Mouse (Mus musculus): ENCODE measurements at regions not wholly inside any gene's neighbourhood (a gene's known extent, or its start where the extent isn't known, plus 50 kb on each side); places are given as distances from the start of the nearest gene placed in this dataset.

DNA sequence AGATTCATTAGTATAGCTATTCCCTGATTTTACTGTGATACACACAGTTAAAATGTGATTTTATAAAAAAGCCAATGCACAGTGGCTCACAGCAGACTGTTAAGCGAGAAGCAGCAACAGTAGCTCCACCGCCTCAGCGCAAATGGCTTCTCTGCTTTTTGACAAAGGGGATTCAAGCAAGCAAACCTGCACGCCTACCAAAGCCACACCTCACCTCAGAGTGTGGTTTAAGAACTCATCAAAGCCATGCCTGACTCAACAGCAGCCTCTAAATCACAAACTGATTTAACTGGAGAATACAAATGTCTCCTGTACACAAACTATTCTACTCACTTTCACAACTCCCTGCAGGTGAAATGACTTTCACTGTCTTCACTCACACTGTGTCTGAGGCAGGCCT is 704.5 kb downstream of the Car8 start:
- no peak overlapping the region for H3K27ac ChIP-seq (ENCODE audit: insufficient read depth, low read depth, low read length)
- H3K36me3 ChIP-seq (ENCODE audit: control insufficient read depth, insufficient read depth, low read length): no peaks in the 10 kb centered on the region
- WGBS: 91% methylated on average over 4 of the region's 4 CpGs
- DNase-seq: no peak
- H3K4me3 ChIP-seq (ENCODE audit: insufficient read depth, low read depth, low read length): no peak overlapping the region
- TF ChIP-seq CTCF (conservative IDR thresholded peaks at IDR 0.05; ENCODE audit: insufficient read depth, insufficient read length, low read depth, low read length) (no peak), POLR2A (IDR thresholded peaks at IDR 0.05; ENCODE audit: low read depth, low read length) (no peak)
- H3K4me1 ChIP-seq (ENCODE audit: control insufficient read depth, insufficient read depth, low read length): no peaks in the 10 kb centered on the region
- H3K27me3 ChIP-seq (replicated peaks; ENCODE audit: control insufficient read depth, insufficient read depth, low read length): no peaks in the 10 kb centered on the region

- Histone ChIP-seq H3K4me3 (ENCODE audit: insufficient read depth, low read depth, low read length) (no peak overlapping the region), H3K4me1 (ENCODE audit: control insufficient read depth, insufficient read depth, low read length) (no peaks in the 10 kb centered on the region), H3K27ac (ENCODE audit: insufficient read depth, low read depth, low read length) (no peak overlapping the region), H3K27me3 (replicated peaks; ENCODE audit: control insufficient read depth, insufficient read depth, low read length) (no peaks in the 10 kb centered on the region), H3K36me3 (ENCODE audit: control insufficient read depth, insufficient read depth, low read length) (no peaks in the 10 kb centered on the region)
- TF ChIP-seq POLR2A (IDR thresholded peaks at IDR 0.05; ENCODE audit: low read depth, low read length) (no peak), CTCF (conservative IDR thresholded peaks at IDR 0.05; ENCODE audit: insufficient read depth, insufficient read length, low read depth, low read length) (no peak)
- WGBS: 72% methylated on average over 2 of the region's 2 CpGs
- DNase-seq: no peak
Measured at GRCm38 (mm10) chr4:7527718-7528117, 711.1 kb downstream of the Car8 start.

GRCm38 (mm10) chr4:7513081-7513480 is 725.8 kb downstream of the Car8 start:
- H3K27ac ChIP-seq (ENCODE audit: insufficient read depth, low read depth, low read length): no peak overlapping the region
- 83% methylated on average over 1 of the region's 1 CpGs for WGBS
- TF ChIP-seq POLR2A (IDR thresholded peaks at IDR 0.05; ENCODE audit: low read depth, low read length) (no peak), CTCF (conservative IDR thresholded peaks at IDR 0.05; ENCODE audit: insufficient read depth, insufficient read length, low read depth, low read length) (no peak)
- H3K36me3 ChIP-seq (ENCODE audit: control insufficient read depth, insufficient read depth, low read length): no peaks in the 10 kb centered on the region
- H3K4me3 ChIP-seq (ENCODE audit: insufficient read depth, low read depth, low read length): no peak overlapping the region
- H3K27me3 ChIP-seq (replicated peaks; ENCODE audit: control insufficient read depth, insufficient read depth, low read length): no peaks in the 10 kb centered on the region
- H3K4me1 ChIP-seq (ENCODE audit: control insufficient read depth, insufficient read depth, low read length): no peaks in the 10 kb centered on the region
- DNase-seq: no peak

DNA sequence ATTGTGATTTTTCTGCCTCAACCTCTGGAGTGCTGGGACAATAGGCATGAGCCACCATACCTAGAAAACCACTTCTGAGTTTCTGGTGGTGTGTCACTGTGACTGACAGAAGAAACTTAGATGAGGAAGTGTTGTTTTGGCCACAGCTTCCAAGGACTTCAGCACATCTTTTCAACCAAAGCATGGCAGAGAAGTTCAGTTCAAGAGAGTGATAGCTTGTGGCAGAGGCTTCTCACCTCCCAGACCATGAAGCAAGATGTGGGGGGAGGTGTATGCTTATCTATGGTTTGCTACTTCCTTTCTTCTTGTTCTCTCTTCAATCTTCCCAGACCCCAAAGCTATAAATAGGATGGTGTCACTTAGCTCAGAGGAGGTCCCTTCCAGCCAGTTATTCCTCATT is 753.3 kb downstream of the Car8 start:
- H3K4me3 ChIP-seq (ENCODE audit: insufficient read depth, low read depth, low read length): no peak overlapping the region
- no peak for DNase-seq
- no peak overlapping the region for H3K27ac ChIP-seq (ENCODE audit: insufficient read depth, low read depth, low read length)
- no peaks in the 10 kb centered on the region for H3K36me3 ChIP-seq (ENCODE audit: control insufficient read depth, insufficient read depth, low read length)
- no peaks in the 10 kb centered on the region for H3K4me1 ChIP-seq (ENCODE audit: control insufficient read depth, insufficient read depth, low read length)
- TF ChIP-seq CTCF (conservative IDR thresholded peaks at IDR 0.05; ENCODE audit: insufficient read depth, insufficient read length, low read depth, low read length) (no peak), POLR2A (IDR thresholded peaks at IDR 0.05; ENCODE audit: low read depth, low read length) (no peak)
- H3K27me3 ChIP-seq (replicated peaks; ENCODE audit: control insufficient read depth, insufficient read depth, low read length): no peaks in the 10 kb centered on the region

DNA sequence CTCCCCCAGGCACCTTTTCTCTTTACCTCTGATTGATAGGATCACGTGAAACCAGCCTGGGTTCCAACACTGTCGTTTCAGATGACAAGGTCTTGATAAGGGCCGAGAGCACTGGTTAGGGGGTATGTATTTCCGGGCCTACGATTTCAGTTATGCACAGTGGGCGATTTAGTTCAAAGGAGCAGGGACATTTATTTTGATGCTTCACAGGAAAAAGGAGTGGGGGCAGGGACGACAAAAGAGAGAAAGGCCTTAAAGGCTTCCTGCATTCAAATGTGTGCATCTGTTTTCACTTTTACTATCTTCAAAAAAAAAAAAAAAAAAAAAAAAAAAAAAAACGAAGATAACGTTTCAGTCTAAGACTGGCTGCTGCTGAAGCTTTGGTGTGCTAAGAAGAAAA is 783.7 kb downstream of the Car8 start:
- no peak for DNase-seq
- Histone ChIP-seq H3K4me3 (ENCODE audit: insufficient read depth, low read depth, low read length) (no peak overlapping the region), H3K36me3 (ENCODE audit: control insufficient read depth, insufficient read depth, low read length) (no peaks in the 10 kb centered on the region), H3K27ac (ENCODE audit: insufficient read depth, low read depth, low read length) (no peak overlapping the region), H3K27me3 (replicated peaks; ENCODE audit: control insufficient read depth, insufficient read depth, low read length) (no peaks in the 10 kb centered on the region), H3K4me1 (ENCODE audit: control insufficient read depth, insufficient read depth, low read length) (no peaks in the 10 kb centered on the region)
- no peak for TF ChIP-seq POLR2A (IDR thresholded peaks at IDR 0.05; ENCODE audit: low read depth, low read length)
- no peak for TF ChIP-seq CTCF (conservative IDR thresholded peaks at IDR 0.05; ENCODE audit: insufficient read depth, insufficient read length, low read depth, low read length)
- WGBS: 7% methylated on average over 9 of the region's 9 CpGs

GRCm38 (mm10) chr4:7452678-7453077 is 786.2 kb downstream of the Car8 start:
- no peaks in the 10 kb centered on the region for H3K27me3 ChIP-seq (replicated peaks; ENCODE audit: control insufficient read depth, insufficient read depth, low read length)
- WGBS: 59% methylated on average over 3 of the region's 3 CpGs
- H3K27ac ChIP-seq (ENCODE audit: insufficient read depth, low read depth, low read length): no peak overlapping the region
- H3K4me3 ChIP-seq (ENCODE audit: insufficient read depth, low read depth, low read length): no peak overlapping the region
- no peaks in the 10 kb centered on the region for H3K36me3 ChIP-seq (ENCODE audit: control insufficient read depth, insufficient read depth, low read length)
- no peak for TF ChIP-seq CTCF (conservative IDR thresholded peaks at IDR 0.05; ENCODE audit: insufficient read depth, insufficient read length, low read depth, low read length)
- TF ChIP-seq POLR2A (IDR thresholded peaks at IDR 0.05; ENCODE audit: low read depth, low read length): no peak
- no peaks in the 10 kb centered on the region for H3K4me1 ChIP-seq (ENCODE audit: control insufficient read depth, insufficient read depth, low read length)
- no peak for DNase-seq

DNA sequence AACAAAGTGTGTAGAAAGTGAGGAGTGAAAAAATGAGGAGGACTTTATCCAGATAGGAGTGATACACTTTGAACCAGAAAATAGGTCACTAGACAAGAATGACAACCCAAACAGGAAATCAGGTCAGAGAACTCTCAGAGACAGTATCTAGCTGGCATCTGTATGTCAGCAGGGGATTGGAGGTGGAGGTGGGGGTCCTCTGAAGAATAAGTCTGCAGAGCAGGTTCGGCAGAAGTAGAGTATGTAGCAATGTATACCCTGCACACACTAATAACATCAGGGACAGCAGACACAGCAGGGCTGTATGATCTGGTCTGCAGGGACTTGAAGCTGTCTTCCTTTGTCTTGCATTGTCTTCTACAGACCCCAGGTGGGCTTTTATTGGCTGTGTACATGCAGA is 787.9 kb downstream of the Car8 start:
- Histone ChIP-seq H3K27me3 (replicated peaks; ENCODE audit: control insufficient read depth, insufficient read depth, low read length) (no peaks in the 10 kb centered on the region), H3K4me3 (ENCODE audit: insufficient read depth, low read depth, low read length) (no peak overlapping the region), H3K36me3 (ENCODE audit: control insufficient read depth, insufficient read depth, low read length) (no peaks in the 10 kb centered on the region), H3K4me1 (ENCODE audit: control insufficient read depth, insufficient read depth, low read length) (no peaks in the 10 kb centered on the region), H3K27ac (ENCODE audit: insufficient read depth, low read depth, low read length) (no peak overlapping the region)
- DNase-seq: no peak
- TF ChIP-seq CTCF (conservative IDR thresholded peaks at IDR 0.05; ENCODE audit: insufficient read depth, insufficient read length, low read depth, low read length) (no peak), POLR2A (IDR thresholded peaks at IDR 0.05; ENCODE audit: low read depth, low read length) (no peak)
- WGBS: 44% methylated on average over 1 of the region's 1 CpGs

DNA sequence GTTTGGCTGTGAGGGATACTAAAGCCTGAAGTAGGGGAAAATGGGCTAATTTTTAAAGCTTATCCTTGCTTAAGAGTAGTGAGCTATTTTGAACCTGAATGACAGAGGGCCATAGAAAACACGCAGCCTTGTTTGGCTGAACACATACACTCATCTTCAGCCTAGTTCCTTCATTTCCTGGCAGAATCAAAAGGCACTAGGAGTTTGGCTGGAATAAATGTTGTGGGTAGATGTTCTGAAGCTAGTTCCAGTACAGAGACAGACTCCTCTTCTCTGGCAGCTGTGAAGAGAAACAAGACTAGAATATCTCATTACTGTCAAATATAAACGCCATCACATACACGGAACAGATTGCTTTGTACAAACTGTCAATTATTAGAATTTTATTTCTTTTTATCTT is 809.5 kb downstream of the Car8 start:
- DNase-seq: no peak
- no peaks in the 10 kb centered on the region for H3K4me1 ChIP-seq (ENCODE audit: control insufficient read depth, insufficient read depth, low read length)
- H3K4me3 ChIP-seq (ENCODE audit: insufficient read depth, low read depth, low read length): no peak overlapping the region
- 81% methylated on average over 3 of the region's 3 CpGs for whole genome bisulfite sequencing
- TF ChIP-seq POLR2A (IDR thresholded peaks at IDR 0.05; ENCODE audit: low read depth, low read length) (no peak), CTCF (conservative IDR thresholded peaks at IDR 0.05; ENCODE audit: insufficient read depth, insufficient read length, low read depth, low read length) (no peak)
- H3K27me3 ChIP-seq (replicated peaks; ENCODE audit: control insufficient read depth, insufficient read depth, low read length): no peaks in the 10 kb centered on the region
- H3K27ac ChIP-seq (ENCODE audit: insufficient read depth, low read depth, low read length): no peak overlapping the region
- no peaks in the 10 kb centered on the region for H3K36me3 ChIP-seq (ENCODE audit: control insufficient read depth, insufficient read depth, low read length)
